9 mouse cellular contexts compared by ENCODE assay signal in genomic region chr11:83471766-83472165, GRCm38 (mm10). TPM values are rescaled to one million over a fixed set of nuclear protein-coding genes. Genes with fewer than 3 reads are reported as not detected.
DNase-seq lines count a peak whose midpoint lies in the region; ATAC-seq and TF ChIP-seq lines count a peak whose summit lies in the region.
"Had no signal": no experiment of that assay in that cellular context is flagged by ENCODE, and none has a peak within 500 bp of the region (broad histone marks: within the 10 kb centered on the region; RNA-seq: fewer than 3 reads in every experiment).

No protein-coding gene starts in this region.

- intact Hi-C loops in heart, postnatal 36 days (cut with DNase I): loop anchor here (1.0 kb wide), 1 partner anchor 31 kb away; no protein-coding TSS in a partner anchor
- intact Hi-C loops in left cerebral cortex, postnatal 14 days (cut with DNase I): loop anchor here (1.0 kb wide), 1 partner anchor 28 kb away; no protein-coding TSS in a partner anchor

- H3K4me1 ChIP-seq in heart, embryonic 11.5 days (ENCODE audit: control insufficient read depth, insufficient read depth, low read length): peaks cover 25% of the 10 kb centered on the region
- H3K4me1 ChIP-seq in E14TG2a.4 (replicated peaks; ENCODE audit: low read depth, low read length): peaks cover 27% of the 10 kb centered on the region
- H3K4me1 ChIP-seq in hindbrain, embryonic 12.5 days: peaks cover 19% of the 10 kb centered on the region
- H3K4me1 ChIP-seq in midbrain, embryonic 10.5 days: peaks cover 22% of the 10 kb centered on the region

- WGBS in heart, embryonic 11.5 days (ENCODE audit: insufficient replicate concordance): 75% methylated on average over 2 of the region's 2 CpGs
- WGBS in hindbrain, embryonic 12.5 days: 91% methylated on average over 2 of the region's 2 CpGs
- WGBS in midbrain, embryonic 10.5 days: 81% methylated on average over 2 of the region's 2 CpGs

- 0 out of 2 replicates have a peak, but pooled peaks cover 2% of the 10 kb centered on the region for H3K36me3 ChIP-seq in heart, embryonic 11.5 days (ENCODE audit: control insufficient read depth, insufficient read depth, low read length)
- H3K36me3 ChIP-seq in E14TG2a.4 (ENCODE audit: insufficient read depth, low read length): peaks cover 22% of the 10 kb centered on the region
- no peaks in the 10 kb centered on the region for H3K36me3 ChIP-seq in hindbrain, embryonic 12.5 days
- peaks cover 15% of the 10 kb centered on the region for H3K36me3 ChIP-seq in midbrain, embryonic 10.5 days

- H3K9ac ChIP-seq in heart, embryonic 11.5 days (ENCODE audit: low read depth, low read length): peak overlapping the region; percentile 90; the same call in 1 of the 2 replicates
- H3K9ac ChIP-seq in hindbrain, embryonic 12.5 days: no peak overlapping the region

- no peaks in the 10 kb centered on the region for H3K27me3 ChIP-seq in heart, embryonic 11.5 days (ENCODE audit: control insufficient read depth, insufficient read depth, low read length)
- no peaks in the 10 kb centered on the region for H3K27me3 ChIP-seq in E14TG2a.4 (ENCODE audit: insufficient read depth, low read length)
- H3K27me3 ChIP-seq in hindbrain, embryonic 12.5 days: peaks cover 7% of the 10 kb centered on the region
- H3K27me3 ChIP-seq in midbrain, embryonic 10.5 days (ENCODE audit: low read depth, poor library complexity, severe bottlenecking): peaks cover 44% of the 10 kb centered on the region

- no peak for TF ChIP-seq CTCF in E14TG2a.4 (conservative IDR thresholded peaks at IDR 0.05; ENCODE audit: low read length)

- DNase-seq in heart, postnatal 36 days: no peak
- no peak for DNase-seq in midbrain, embryonic 10.5 days (ENCODE audit: low spot score)
- DNase-seq in left cerebral cortex, postnatal 14 days (ENCODE audit: low spot score in 2 of 2): no peak
- DNase-seq in layer of hippocampus, postnatal 10 days (ENCODE audit: low spot score in 2 of 2): no peak
- no peak for DNase-seq in adrenal gland, postnatal 36 days

- peak overlapping the region; percentile 94 for H3K4me2 ChIP-seq in heart, embryonic 11.5 days
- H3K4me2 ChIP-seq in hindbrain, embryonic 12.5 days (replicated peaks): peak overlapping the region; percentile 52

- no peaks in the 10 kb centered on the region for H3K9me3 ChIP-seq in heart, embryonic 11.5 days (replicated peaks; ENCODE audit: control insufficient read depth, low read length)
- peaks cover 55% of the 10 kb centered on the region for H3K9me3 ChIP-seq in E14TG2a.4 (ENCODE audit: low read length)
- H3K9me3 ChIP-seq in hindbrain, embryonic 12.5 days (replicated peaks): no peaks in the 10 kb centered on the region
- H3K9me3 ChIP-seq in midbrain, embryonic 10.5 days (replicated peaks): no peaks in the 10 kb centered on the region

- ATAC-seq in heart, embryonic 11.5 days (replicated peaks; ENCODE audit: insufficient number of reproducible peaks, low FRiP score, low TSS enrichment): no peak
- no peak for ATAC-seq in hindbrain, embryonic 12.5 days (ENCODE audit: low FRiP score)

- H3K4me3 ChIP-seq in heart, embryonic 11.5 days (ENCODE audit: low read depth, low read length): peak overlapping the region; percentile 98
- peak overlapping the region; percentile 97 for H3K4me3 ChIP-seq in E14TG2a.4 (replicated peaks; ENCODE audit: low read length)
- H3K4me3 ChIP-seq in hindbrain, embryonic 12.5 days: 0 out of 2 replicates have a peak overlapping the region, but pooled peaks have one; percentile 83
- H3K4me3 ChIP-seq in midbrain, embryonic 10.5 days: peak overlapping the region; percentile 96; the same call in 1 of the 2 replicates

- no peak overlapping the region for H3K27ac ChIP-seq in heart, embryonic 11.5 days (ENCODE audit: low read depth, low read length)
- H3K27ac ChIP-seq in hindbrain, embryonic 12.5 days: no peak overlapping the region
- H3K27ac ChIP-seq in midbrain, embryonic 10.5 days (replicated peaks): no peak overlapping the region

RNA-seq across cellular contexts. Expression of gene Taf15, which starts 1.1 kb away (rescaled TPM):
- polyA plus RNA-seq in heart, embryonic 11.5 days (2014; fragmentation: Nextera tagmentation; extraction: Ambion mirVana): 6.0 and 15.1 TPM in 2 replicates
- 10 to 100 TPM; 35.2 to 40.8 TPM for total RNA-seq in heart, postnatal 36 days (2021)
- polyA plus RNA-seq in hindbrain, embryonic 12.5 days (2016; fragmentation: Nextera tagmentation; extraction: Ambion mirVana): 13.9 and 14.9 TPM in 2 replicates
- polyA plus RNA-seq in midbrain, embryonic 10.5 days (2016; fragmentation: Nextera tagmentation; extraction: Ambion mirVana): 11.2 and 12.6 TPM in 2 replicates
- total RNA-seq in left cerebral cortex, postnatal 14 days (2021): 10 to 100 TPM; 52.0 to 62.1 TPM
- total RNA-seq in layer of hippocampus, postnatal 10 days (2021): 10 to 100 TPM; 68.2 to 76.1 TPM
- 10 to 100 TPM; 62.2 to 78.5 TPM for total RNA-seq in adrenal gland, postnatal 36 days (2021)

RNA-seq across cellular contexts. Expression of gene Mmp28, which starts 8.9 kb away (rescaled TPM):
- polyA plus RNA-seq in heart, embryonic 11.5 days (2014; fragmentation: Nextera tagmentation; extraction: Ambion mirVana): 3.3 and 5.6 TPM in 2 replicates
- total RNA-seq in heart, postnatal 36 days (2021): 1 to 10 TPM; 4.6 to 6.6 TPM
- 3.2 and 3.5 TPM in 2 replicates for polyA plus RNA-seq in hindbrain, embryonic 12.5 days (2016; fragmentation: Nextera tagmentation; extraction: Ambion mirVana)
- polyA plus RNA-seq in midbrain, embryonic 10.5 days (2016; fragmentation: Nextera tagmentation; extraction: Ambion mirVana): 1.2 and 1.6 TPM in 2 replicates
- total RNA-seq in left cerebral cortex, postnatal 14 days (2021): 1 to 10 TPM; 3.9 to 5.8 TPM
- total RNA-seq in layer of hippocampus, postnatal 10 days (2021): 1 to 10 TPM; 3.9 to 4.3 TPM
- total RNA-seq in adrenal gland, postnatal 36 days (2021): 10 to 100 TPM; 11.0 to 12.7 TPM

RNA-seq across cellular contexts. Expression of gene 1700020L24Rik, which starts 34.3 kb away (rescaled TPM):
- polyA plus RNA-seq in heart, embryonic 11.5 days (2014; fragmentation: Nextera tagmentation; extraction: Ambion mirVana): 2.1 and 2.3 TPM in 2 replicates
- not detected for total RNA-seq in heart, postnatal 36 days (2021)
- polyA plus RNA-seq in hindbrain, embryonic 12.5 days (2016; fragmentation: Nextera tagmentation; extraction: Ambion mirVana): 0.30 and 0.45 TPM in 2 replicates
- 0.54 TPM in 1 of 2 replicates, not detected in the other for polyA plus RNA-seq in midbrain, embryonic 10.5 days (2016; fragmentation: Nextera tagmentation; extraction: Ambion mirVana)
- not detected for total RNA-seq in left cerebral cortex, postnatal 14 days (2021)
- not detected for total RNA-seq in layer of hippocampus, postnatal 10 days (2021)
- under 1 TPM; 0.30 to 0.43 TPM for total RNA-seq in adrenal gland, postnatal 36 days (2021)

RNA-seq across cellular contexts. Expression of gene Gas2l2, which starts 42.5 kb away (rescaled TPM):
- polyA plus RNA-seq in heart, embryonic 11.5 days (2014; fragmentation: Nextera tagmentation; extraction: Ambion mirVana): 0.10 and 0.14 TPM in 2 replicates
- total RNA-seq in heart, postnatal 36 days (2021): not detected
- polyA plus RNA-seq in hindbrain, embryonic 12.5 days (2016; fragmentation: Nextera tagmentation; extraction: Ambion mirVana): 0.59 and 0.76 TPM in 2 replicates
- polyA plus RNA-seq in midbrain, embryonic 10.5 days (2016; fragmentation: Nextera tagmentation; extraction: Ambion mirVana): 0.09 TPM in 1 of 2 replicates, not detected in the other
- under 1 TPM in 1 of 2 experiments, not detected in 1; 0.34 TPM for total RNA-seq in left cerebral cortex, postnatal 14 days (2021)
- 1 to 10 TPM in 1 of 2 experiments, under 1 TPM in 1; 0.62 to 1.4 TPM for total RNA-seq in layer of hippocampus, postnatal 10 days (2021)
- not detected for total RNA-seq in adrenal gland, postnatal 36 days (2021)
- total RNA-seq: gastrocnemius, postnatal 10 days had no signal

RNA-seq across cellular contexts. Expression of gene Heatr9, which starts 50.2 kb away (rescaled TPM):
- polyA plus RNA-seq in heart, embryonic 11.5 days (2014; fragmentation: Nextera tagmentation; extraction: Ambion mirVana): not detected in 2 replicates
- total RNA-seq in heart, postnatal 36 days (2021): not detected
- polyA plus RNA-seq in hindbrain, embryonic 12.5 days (2016; fragmentation: Nextera tagmentation; extraction: Ambion mirVana): not detected in 2 replicates
- not detected in 2 replicates for polyA plus RNA-seq in midbrain, embryonic 10.5 days (2016; fragmentation: Nextera tagmentation; extraction: Ambion mirVana)
- total RNA-seq in left cerebral cortex, postnatal 14 days (2021): not detected
- not detected for total RNA-seq in layer of hippocampus, postnatal 10 days (2021)
- not detected for total RNA-seq in adrenal gland, postnatal 36 days (2021)
- total RNA-seq: gastrocnemius, postnatal 10 days had no signal
